Mouse (Mus musculus) ES-E14 (cell line): Measurements from ENCODE around the gene Gucy1b2. TPM values are rescaled to one million over a fixed set of nuclear protein-coding genes. Genes with fewer than 3 reads are reported as not detected.

Experiments
- DNase-seq: peaks from one replicate; pipeline ENCODE4 v3.0.0-alpha.2; 2013; ENCODE audit warnings: low read depth, low spot score
- H3K27ac ChIP-seq: 2 replicates; pipeline ENCODE4 v1.5.1; 2012; ENCODE audit warnings: low read depth, mild to moderate bottlenecking, low read length, moderate library complexity, mixed read lengths; ENCODE audit not compliant: poor library complexity, insufficient read depth, severe bottlenecking
- H3K36me3 ChIP-seq: 2 replicates; pipeline ENCODE4 v1.6.1; 2012; ENCODE audit warnings: mild to moderate bottlenecking, low read length, moderate library complexity, mixed read lengths; ENCODE audit not compliant: control insufficient read depth, poor library complexity, insufficient read depth, severe bottlenecking
- H3K4me1 ChIP-seq, 2 experiments: fragments of 150-350 bp in 1 of 2; sonication (generic) in 1 of 2; 2 replicates each; pipeline ENCODE4 v1.6.1; 2012; ENCODE audit warnings: low read length in 2 of 2, mild to moderate bottlenecking in 1 of 2, mixed read lengths in 1 of 2; ENCODE audit not compliant: control insufficient read depth in 2 of 2, insufficient read depth in 2 of 2, poor library complexity in 1 of 2
- H3K4me3 ChIP-seq, 2 experiments: fragments of 150-350 bp in 1 of 2; sonication (generic) in 1 of 2; 2 replicates each; pipeline ENCODE4 v1.5.1; 2012; ENCODE audit warnings: low read length in 2 of 2, low read depth in 1 of 2, mild to moderate bottlenecking in 1 of 2, mixed read lengths in 1 of 2; ENCODE audit not compliant: insufficient read depth in 1 of 2, poor library complexity in 1 of 2, severe bottlenecking in 1 of 2
- H3K9ac ChIP-seq: 2 replicates; pipeline ENCODE4 v1.6.1; 2012; ENCODE audit warnings: low read depth, mild to moderate bottlenecking, low read length, mixed read lengths; ENCODE audit not compliant: poor library complexity, insufficient read depth, severe bottlenecking
- H3K9me3 ChIP-seq: fragments of 150-350 bp; sonication (generic); 2 replicates; pipeline ENCODE4 v1.6.1; 2012; ENCODE audit warnings: low read depth, mild to moderate bottlenecking, low read length; ENCODE audit not compliant: control insufficient read depth, insufficient read depth
- CHD2 ChIP-seq: IDR thresholded peaks from 2 replicates; pipeline ENCODE4 v1.6.1; 2014; ENCODE audit warnings: mild to moderate bottlenecking, low read depth, low read length, inconsistent platforms
- HCFC1 ChIP-seq: IDR thresholded peaks from 2 replicates; pipeline ENCODE4 v1.6.1; 2012; ENCODE audit warnings: low read length, inconsistent platforms, borderline replicate concordance; ENCODE audit not compliant: insufficient read depth
- MAFK ChIP-seq: IDR thresholded peaks from 2 replicates; pipeline ENCODE4 v1.6.1; 2014; ENCODE audit warnings: mild to moderate bottlenecking, low read depth, low read length, inconsistent platforms; ENCODE audit not compliant: insufficient read depth
- ZC3H11A ChIP-seq: IDR thresholded peaks from 2 replicates; pipeline ENCODE4 v1.6.1; 2012; ENCODE audit warnings: low read depth, mild to moderate bottlenecking, inconsistent platforms, low read length, borderline replicate concordance
- ZNF384 ChIP-seq: IDR thresholded peaks from 2 replicates; pipeline ENCODE4 v1.6.1; 2012; ENCODE audit warnings: low read depth, low read length, inconsistent platforms
- in situ Hi-C, 2 experiments: fragments of 600-800 bp; cut with MboI; formaldehyde crosslinking; loops; one replicate each; pipeline ENCODE4 v1.15.1; 2025; ENCODE audit warnings: low sequenced_read_pairs in 2 of 2, inconsistent platforms in 1 of 2; ENCODE audit not compliant: unreplicated experiment in 2 of 2
- total RNA-seq: library from RNA; depleted of rRNA; stranded (reverse); fragments of 300-350 nt; gene quantifications from 2 replicates; pipeline ENCODE4 v1.2.3, GENCODE M21; 2012; rRNA removed

Gucy1b2 gene
- total RNA-seq, 1 experiment, result not detected

GRCm38 (mm10) chr14:62346570-62346969 is 109.5 kb downstream of the Gucy1b2 start:
- in situ Hi-C loops, result no loop called here
- no peak for DNase-seq
- H3K4me3 ChIP-seq, result no peak overlapping the region

More at GRCm38 (mm10) chr14:62346570-62346969, 109.5 kb downstream of the Gucy1b2 start:
- H3K9me3 ChIP-seq, result no peaks in the 10 kb centered on the region
- H3K9ac ChIP-seq, result no peak overlapping the region
- no peak overlapping the region for H3K27ac ChIP-seq
- no peak for TF ChIP-seq ZNF384
- TF ChIP-seq MAFK, result no peak
- no peak for TF ChIP-seq ZC3H11A
- no peak for TF ChIP-seq HCFC1
- TF ChIP-seq CHD2, result no peak
- H3K4me1 ChIP-seq, result peaks cover 8 to 20% of the 10 kb centered on the region in 2 experiments
- peaks cover 4% of the 10 kb centered on the region; the same call in 1 of the 2 replicates for H3K36me3 ChIP-seq

Other genes starting within 250 kb of the Gucy1b2 start
- 16.4 and 27.3 TPM in 2 replicates for gene Rnaseh2b, start 163.7 kb downstream of the Gucy1b2 start, total RNA-seq
- gene Dleu7, start 163.2 kb downstream of the Gucy1b2 start, total RNA-seq, result 0.98 and 1.2 TPM in 2 replicates
- gene Fam124a, start 99.4 kb upstream of the Gucy1b2 start, total RNA-seq, result 1.7 and 2.5 TPM in 2 replicates
- gene Gm4131, start 110.6 kb upstream of the Gucy1b2 start, total RNA-seq, result not detected in 2 replicates
- not detected in 2 replicates for gene Serpine3, start 207.4 kb upstream of the Gucy1b2 start, total RNA-seq